Mouse (Mus musculus) limb, embryonic 14.5 days (tissue): ENCODE results near the gene Slfn14. TPM values are rescaled to one million over a fixed set of nuclear protein-coding genes. Genes with fewer than 3 reads are reported as not detected.
"Not testable (repeated sequence)": the region's sequence is repeated elsewhere in the genome, so short reads cannot be mapped to it uniquely, and the experiment has no call there.

Experiments
- ATAC-seq: fragments of 200-750 bp; cut with Nextera tagmentation; 2 replicates; pipeline ENCODE4 v1.8.0; 2017; ENCODE audit warnings: low read depth, moderate number of reproducible peaks, moderate TSS enrichment; ENCODE audit not compliant: low FRiP score
- DNase-seq: peaks from one replicate; pipeline ENCODE4 v3.0.0-alpha.2; 2015; ENCODE audit warnings: low spot score
- H3K27ac ChIP-seq: fragments of 300-500 bp; sonication (generic); replicated peaks from 2 replicates; pipeline ENCODE4 v1.5.1; 2014; ENCODE audit warnings: low read depth, mild to moderate bottlenecking, low read length, moderate library complexity, mixed read lengths
- H3K27me3 ChIP-seq: fragments of 300-500 bp; sonication (generic); 2 replicates; pipeline ENCODE4 v1.6.1; 2014; ENCODE audit warnings: low read length, mixed read lengths; ENCODE audit not compliant: control insufficient read depth, insufficient read depth
- H3K36me3 ChIP-seq: fragments of 300-500 bp; sonication (generic); 2 replicates; pipeline ENCODE4 v1.6.1; 2014; ENCODE audit warnings: mild to moderate bottlenecking, low read length, moderate library complexity, mixed read lengths; ENCODE audit not compliant: control insufficient read depth, insufficient read depth
- H3K4me1 ChIP-seq: fragments of 300-500 bp; sonication (generic); 2 replicates; pipeline ENCODE4 v1.6.1; 2014; ENCODE audit warnings: antibody characterized with exemption, low read length, mixed read lengths; ENCODE audit not compliant: control insufficient read depth, insufficient read depth
- H3K4me2 ChIP-seq: fragments of 300-500 bp; sonication (generic); replicated peaks from 2 replicates; pipeline ENCODE4 v1.6.1; 2014; ENCODE audit warnings: low read depth, mild to moderate bottlenecking, low read length, moderate library complexity; ENCODE audit not compliant: severe bottlenecking
- H3K4me3 ChIP-seq: fragments of 300-500 bp; sonication (generic); replicated peaks from 2 replicates; pipeline ENCODE4 v1.5.1; 2014; ENCODE audit warnings: low read length
- H3K9ac ChIP-seq: fragments of 300-500 bp; sonication (generic); 2 replicates; pipeline ENCODE4 v1.6.1; 2014; ENCODE audit warnings: mild to moderate bottlenecking, low read depth, low read length, moderate library complexity; ENCODE audit not compliant: severe bottlenecking
- H3K9me3 ChIP-seq: fragments of 300-500 bp; sonication (generic); 2 replicates; pipeline ENCODE4 v1.6.1; 2016; ENCODE audit warnings: low read length; ENCODE audit not compliant: control insufficient read depth
- POLR2A ChIP-seq: fragments of 200-500 bp; IDR thresholded peaks from 2 replicates; pipeline ENCODE4 v1.8.0; 2012; ENCODE audit warnings: inconsistent platforms, mild to moderate bottlenecking, moderate library complexity, borderline replicate concordance; ENCODE audit not compliant: insufficient read depth, insufficient read length; ENCODE audit errors: extremely low read depth
- WGBS: fragments of 180-500 bp; shearing (Covaris S2); extraction: QIAGEN DNeasy Blood & Tissue Kit; methylation state at CpG from one replicate; pipeline ENCODE4 v1.1.7; 2014; 5-methylcytosine and 5-hydroxymethylcytosine counted together
- polyA plus RNA-seq, 2 experiments: library from polyadenylated mRNA; depleted of rRNA in 1 of 2; stranded (reverse) in 1 of 2; unstranded in 1 of 2; fragments of >200 nt; fragmentation: Nextera tagmentation in 1 of 2; extraction: Ambion mirVana in 1 of 2; gene quantifications; 2 replicates each; pipeline versions ENCODE4 v1.2.1 to v1.2.3; 2012 to 2014

The Slfn14 gene
- polyA plus RNA-seq, 2 experiments, result 0.07 to 0.09 TPM

DNA sequence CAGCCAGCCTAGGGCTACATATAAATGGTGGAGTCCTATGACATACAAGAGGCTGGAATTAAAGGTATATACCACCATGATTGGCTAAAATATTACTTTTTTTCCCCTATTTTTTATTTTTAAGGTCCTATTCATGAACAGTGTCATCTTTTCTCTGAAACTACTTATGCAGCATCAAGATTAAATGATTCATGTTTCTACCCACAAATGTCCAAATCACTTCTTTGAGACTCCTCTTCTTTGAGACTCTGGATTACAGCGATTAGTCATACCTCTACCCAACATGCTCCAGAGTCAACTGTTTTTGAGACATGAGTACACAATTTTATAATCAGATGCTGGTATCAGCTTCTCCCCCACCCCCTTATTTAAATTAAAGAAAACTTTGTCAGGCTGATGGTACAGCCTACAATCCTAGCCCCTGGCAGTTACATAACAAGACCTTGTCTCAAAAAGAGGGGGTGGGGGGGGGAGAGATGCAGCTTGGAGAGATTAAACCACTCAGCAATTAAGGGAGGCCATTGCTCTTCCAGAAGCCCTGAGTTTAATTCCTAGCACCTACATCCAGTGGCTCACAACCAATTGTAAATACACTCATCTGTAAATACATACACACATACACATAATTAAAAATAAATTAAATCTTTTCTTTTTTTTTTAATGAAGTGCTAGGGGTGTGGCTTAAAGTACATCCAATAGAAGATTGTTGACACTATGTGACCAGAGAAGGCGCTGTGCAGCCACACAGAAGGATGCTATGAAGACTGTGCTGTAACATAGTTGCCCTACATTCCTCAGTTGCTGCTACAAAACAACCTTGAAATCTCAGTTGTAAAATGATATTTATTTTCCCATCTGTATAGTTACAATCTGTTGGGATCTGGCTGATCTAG, 14.3 kb downstream of the Slfn14 start:
- TF ChIP-seq POLR2A, result no peak
- no peak overlapping the region for H3K4me3 ChIP-seq
- ATAC-seq (no peak), DNase-seq (peak; percentile 5)
- no peaks in the 10 kb centered on the region for H3K27me3 ChIP-seq
- H3K4me2 ChIP-seq, result no peak overlapping the region
- 9% methylated on average over 2 of the region's 2 CpGs for WGBS
- H3K9me3 ChIP-seq, result no peaks in the 10 kb centered on the region
- no peak overlapping the region for H3K9ac ChIP-seq
- no peaks in the 10 kb centered on the region for H3K36me3 ChIP-seq
- no peaks in the 10 kb centered on the region for H3K4me1 ChIP-seq
- H3K27ac ChIP-seq, result no peak overlapping the region

DNA sequence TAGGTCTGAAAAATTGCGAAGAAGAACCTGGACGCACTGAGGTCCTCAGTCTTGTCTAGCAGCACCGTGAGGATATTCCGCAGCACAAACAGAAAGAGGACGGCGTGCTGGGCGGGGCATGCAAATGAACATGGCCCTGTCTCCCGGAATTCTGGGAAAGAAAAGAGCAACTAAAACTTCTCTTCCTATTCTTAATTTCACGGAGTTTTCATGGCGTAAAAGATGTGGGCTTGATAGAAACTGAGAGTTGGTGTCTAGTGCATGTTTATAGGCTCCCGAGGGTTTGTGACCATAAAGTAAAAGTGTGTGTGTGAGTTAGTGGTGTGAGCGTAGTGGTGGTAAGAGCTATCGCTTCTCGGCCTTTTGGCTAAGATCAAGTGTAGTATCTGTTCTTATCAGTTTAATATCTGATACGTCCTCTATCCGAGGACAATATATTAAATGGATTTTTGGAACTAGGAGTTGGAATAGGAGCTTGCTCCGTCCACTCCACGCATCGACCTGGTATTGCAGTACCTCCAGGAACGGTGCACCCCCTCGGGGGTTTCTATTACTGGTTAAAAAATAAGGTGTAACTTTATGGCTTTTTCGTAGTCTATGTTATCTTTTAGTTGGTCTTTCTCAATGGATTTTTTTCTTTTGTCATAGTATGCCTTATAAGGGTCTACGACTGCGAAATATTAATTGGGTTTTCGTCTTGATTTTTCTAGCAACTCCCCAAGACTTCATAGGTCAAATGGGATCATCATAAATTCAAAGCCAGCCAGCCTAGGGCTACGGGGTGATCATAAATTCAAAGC, 15.2 kb downstream of the Slfn14 start:
- Histone ChIP-seq H3K4me2 (peak overlapping the region; percentile 45), H3K4me3 (peak overlapping the region; percentile 36), H3K9me3 (no peaks in the 10 kb centered on the region), H3K27ac (peak overlapping the region; percentile 77), H3K4me1 (no peaks in the 10 kb centered on the region), H3K9ac (peak overlapping the region; percentile 62), H3K36me3 (no peaks in the 10 kb centered on the region), H3K27me3 (no peaks in the 10 kb centered on the region)
- peak; percentile 90; the same call in 1 of the 2 replicates for TF ChIP-seq POLR2A
- ATAC-seq (peak; percentile 90), DNase-seq (peak; percentile 93)
- under 1% methylated on average over 25 of the region's 26 CpGs for WGBS

DNA sequence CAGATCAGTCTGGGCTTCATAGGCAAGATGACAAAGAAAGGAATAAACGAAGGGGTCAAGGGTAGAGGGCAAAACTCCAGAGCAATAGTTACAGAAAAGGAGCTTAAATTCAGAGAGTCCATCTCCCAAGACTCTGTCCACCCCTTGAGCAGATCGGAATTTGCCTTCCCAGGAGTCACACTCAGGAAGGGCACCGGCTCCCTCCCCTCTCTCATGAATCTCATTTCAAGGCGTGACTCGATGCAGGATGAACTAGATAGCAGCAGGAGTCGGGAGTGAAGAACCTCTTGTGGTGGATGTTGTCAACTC, 15.7 kb downstream of the Slfn14 start:
- ATAC-seq, result 0 out of 2 replicates have a peak, but pooled peaks have one; percentile 4
- Histone ChIP-seq H3K9me3 (no peaks in the 10 kb centered on the region), H3K4me2 (peak overlapping the region; percentile 45), H3K36me3 (no peaks in the 10 kb centered on the region), H3K4me1 (no peaks in the 10 kb centered on the region), H3K9ac (peak overlapping the region; percentile 62), H3K4me3 (peak overlapping the region; percentile 36), H3K27ac (no peak overlapping the region), H3K27me3 (no peaks in the 10 kb centered on the region)
- no peak for DNase-seq
- TF ChIP-seq POLR2A, result no peak
- WGBS, result 2% methylated on average over 6 of the region's 6 CpGs

DNA sequence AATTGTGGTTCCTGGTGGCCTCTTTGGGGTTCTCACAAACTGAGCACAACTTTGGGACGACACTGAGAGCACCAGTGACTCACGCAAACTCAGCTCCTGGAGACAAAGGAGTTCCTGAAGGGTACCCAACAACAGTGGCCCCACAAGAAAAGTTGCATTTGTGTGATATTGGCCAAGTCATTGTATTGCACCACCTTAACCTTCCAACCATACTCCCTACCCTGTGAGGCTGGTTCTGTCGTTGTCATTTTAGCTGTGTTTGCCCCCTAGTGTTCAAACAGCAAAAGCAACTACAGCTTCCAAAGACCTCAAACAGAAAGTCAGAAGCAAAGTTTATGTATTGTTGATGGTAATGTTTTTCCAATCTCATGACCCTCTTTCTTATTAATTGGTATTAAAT, 23.4 kb downstream of the Slfn14 start:
- Histone ChIP-seq H3K36me3 (no peaks in the 10 kb centered on the region), H3K27ac (no peak overlapping the region), H3K4me2 (no peak overlapping the region), H3K27me3 (no peaks in the 10 kb centered on the region), H3K4me1 (no peaks in the 10 kb centered on the region), H3K9me3 (no peaks in the 10 kb centered on the region), H3K4me3 (no peak overlapping the region), H3K9ac (no peak overlapping the region)
- WGBS, result 60% methylated on average over 3 of the region's 3 CpGs
- ATAC-seq (no peak), DNase-seq (no peak)
- TF ChIP-seq POLR2A, result no peak

DNA sequence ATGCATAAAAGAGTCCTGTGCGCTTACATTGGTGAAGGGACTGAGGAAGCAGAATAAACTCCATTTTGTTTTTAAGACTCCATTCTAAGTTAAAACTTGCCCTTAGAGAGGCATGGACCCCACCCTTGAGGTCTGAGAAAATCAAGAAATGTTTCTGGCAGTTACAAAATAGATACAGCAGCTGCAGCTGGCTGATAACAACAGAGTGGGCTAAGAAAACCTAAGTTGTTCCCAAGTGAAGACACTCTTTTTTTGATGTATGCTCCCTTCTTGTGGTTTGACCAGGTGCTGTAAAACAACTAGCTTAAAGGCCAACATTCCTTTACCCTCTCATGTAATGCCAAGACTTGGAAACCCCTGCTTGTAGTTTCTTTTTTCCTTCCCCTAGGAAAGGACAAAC, 23.9 kb downstream of the Slfn14 start:
- TF ChIP-seq POLR2A, result no peak
- H3K4me1 ChIP-seq, result no peaks in the 10 kb centered on the region
- no peak overlapping the region for H3K9ac ChIP-seq
- 85% methylated on average over 1 of the region's 1 CpGs for WGBS
- H3K9me3 ChIP-seq, result no peaks in the 10 kb centered on the region
- no peak overlapping the region for H3K27ac ChIP-seq
- no peaks in the 10 kb centered on the region for H3K27me3 ChIP-seq
- H3K36me3 ChIP-seq, result no peaks in the 10 kb centered on the region
- DNase-seq, result no peak
- no peak overlapping the region for H3K4me2 ChIP-seq
- no peak for ATAC-seq
- H3K4me3 ChIP-seq, result no peak overlapping the region

DNA sequence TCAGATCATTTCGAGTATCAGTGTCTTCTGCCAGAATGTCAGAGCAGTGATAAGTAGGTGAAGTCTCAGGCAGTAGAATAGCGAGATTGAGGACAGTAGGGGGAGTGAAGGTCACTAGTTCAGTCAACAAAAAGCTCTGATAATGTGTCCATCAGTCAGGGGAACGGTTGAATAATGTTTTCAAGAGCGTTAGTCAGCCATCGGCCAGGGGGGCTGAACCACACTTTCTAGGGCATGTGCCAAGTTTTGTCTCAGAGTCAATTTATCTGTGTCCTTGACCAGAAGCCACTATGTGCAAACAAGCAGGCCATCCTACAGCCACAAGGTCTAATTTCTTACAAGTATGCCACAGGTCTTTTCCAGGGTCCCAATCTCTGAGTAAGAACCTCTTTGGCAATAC, 29.3 kb downstream of the Slfn14 start:
- H3K36me3 ChIP-seq, ATAC-seq: not testable (repeated sequence)

More for the DNA sequence above, 29.3 kb downstream of the Slfn14 start:
- H3K27ac ChIP-seq, H3K9me3 ChIP-seq, H3K4me1 ChIP-seq, H3K27me3 ChIP-seq, H3K9ac ChIP-seq, H3K4me2 ChIP-seq, H3K4me3 ChIP-seq, DNase-seq: not testable (repeated sequence)
- 71% methylated on average over 5 of the region's 5 CpGs for WGBS
